Mouse (Mus musculus): ENCODE data around the gene Abcb1a.

Abcb1a gene

DNA sequence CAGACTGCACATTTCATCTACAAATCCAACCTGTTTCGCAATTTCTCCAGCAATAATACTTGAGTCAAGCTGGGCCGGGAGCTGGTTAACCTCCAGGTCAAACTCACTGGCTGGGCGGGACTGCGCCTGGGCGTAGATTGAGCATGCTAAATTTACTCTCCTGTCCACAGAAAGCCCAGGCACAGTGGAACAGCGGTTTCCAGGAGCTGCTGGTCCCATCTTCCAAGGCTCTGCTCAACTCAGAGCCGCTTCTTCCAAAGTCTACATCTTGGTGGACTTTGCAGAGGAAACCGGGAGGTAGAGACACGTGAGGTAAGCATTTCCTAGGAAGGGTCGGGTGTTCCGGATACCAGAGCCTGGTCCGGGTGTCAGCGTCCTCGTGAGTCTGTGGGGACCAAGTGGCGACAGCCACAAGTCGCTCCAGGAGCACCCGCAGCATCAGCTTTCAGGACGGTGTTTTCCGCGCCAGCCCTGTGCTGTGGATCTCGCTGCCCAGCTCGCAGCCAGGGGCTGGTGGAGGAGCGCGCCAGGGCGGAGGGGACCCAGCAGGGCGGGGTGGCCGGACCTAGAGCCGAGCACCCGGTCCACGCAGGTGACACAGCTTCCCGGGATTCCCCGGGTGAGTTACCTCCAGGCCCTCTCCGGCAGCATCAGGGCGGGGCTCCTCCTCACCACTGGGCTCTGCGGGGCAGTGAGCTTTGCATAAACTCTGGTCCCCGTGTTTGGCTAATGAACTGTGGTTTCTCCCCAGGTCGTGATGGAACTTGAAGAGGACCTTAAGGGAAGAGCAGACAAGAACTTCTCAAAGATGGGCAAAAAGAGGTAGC lies at the start of gene Abcb1a:
Gene Abcb1a (plus strand): TSS at position 167 of the 827 bp plus-strand sequence.
- peak; percentile 26 for DNase-seq (ENCODE audit: low read depth, low spot score)

DNA sequence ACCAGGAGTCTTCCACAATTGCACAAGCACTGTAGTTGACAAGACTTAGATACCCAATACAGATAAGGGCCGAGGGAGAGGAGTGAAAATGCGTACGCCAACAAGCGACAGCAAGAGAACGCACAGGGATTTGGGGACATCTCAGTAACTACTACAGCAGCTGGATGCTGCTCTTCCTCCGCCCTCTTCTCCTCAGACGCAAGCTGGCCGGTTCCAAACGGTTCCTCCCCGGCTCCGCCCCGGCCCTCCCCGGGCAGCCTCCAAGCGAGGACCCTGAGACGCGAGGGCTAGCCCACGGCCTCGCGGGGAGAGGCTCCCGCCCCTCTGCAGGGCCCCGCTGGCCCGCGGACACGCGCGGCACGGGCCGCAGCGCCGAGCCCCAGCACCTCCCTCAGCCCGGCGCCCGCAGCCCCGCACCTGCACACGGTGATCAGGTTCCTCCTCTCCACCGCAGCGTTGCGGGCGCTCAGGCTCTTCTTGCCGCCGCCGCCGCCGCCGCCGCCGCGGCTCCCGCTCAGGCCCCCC lies 37.7 kb upstream of the Abcb1a start:
- peak; percentile 34 for DNase-seq (ENCODE audit: low read depth, low spot score)

DNA sequence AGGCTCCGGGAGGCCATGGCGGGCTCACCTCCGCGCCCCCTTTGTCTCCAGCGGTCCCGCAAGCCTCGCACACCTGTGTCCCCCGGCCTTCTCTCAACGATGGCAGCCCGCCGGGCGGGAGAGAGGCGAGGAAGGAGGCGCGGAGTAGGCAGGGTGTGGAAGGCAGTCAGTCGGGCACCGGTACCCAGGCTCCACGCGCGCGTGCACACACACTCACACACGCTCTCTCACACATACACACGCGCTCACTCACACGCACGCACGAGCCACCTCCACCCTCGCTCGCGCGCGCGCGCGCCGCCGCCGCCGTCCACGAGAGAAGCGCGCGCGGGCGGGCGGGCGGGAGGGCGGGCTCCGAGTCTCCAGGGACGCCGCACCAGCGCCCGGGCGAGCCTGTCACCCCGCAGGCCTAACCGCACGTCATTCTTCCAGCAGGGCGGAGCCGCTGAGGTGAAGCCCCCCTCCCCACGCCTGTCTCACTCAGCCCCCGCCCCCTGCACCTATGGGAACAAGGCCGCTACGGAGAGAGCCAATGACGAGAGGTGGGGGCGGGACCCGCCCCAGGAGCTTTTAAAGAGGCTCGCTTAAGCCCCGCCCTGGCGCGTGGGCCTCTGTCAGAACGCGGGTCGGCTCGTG lies 37.2 kb upstream of the Abcb1a start, which contains the start of gene Rundc3b:
Gene Rundc3b (minus strand): TSS at position 357 of the 636 bp plus-strand sequence.
- peak; percentile 94 for DNase-seq (ENCODE audit: low read depth, low spot score)

DNA sequence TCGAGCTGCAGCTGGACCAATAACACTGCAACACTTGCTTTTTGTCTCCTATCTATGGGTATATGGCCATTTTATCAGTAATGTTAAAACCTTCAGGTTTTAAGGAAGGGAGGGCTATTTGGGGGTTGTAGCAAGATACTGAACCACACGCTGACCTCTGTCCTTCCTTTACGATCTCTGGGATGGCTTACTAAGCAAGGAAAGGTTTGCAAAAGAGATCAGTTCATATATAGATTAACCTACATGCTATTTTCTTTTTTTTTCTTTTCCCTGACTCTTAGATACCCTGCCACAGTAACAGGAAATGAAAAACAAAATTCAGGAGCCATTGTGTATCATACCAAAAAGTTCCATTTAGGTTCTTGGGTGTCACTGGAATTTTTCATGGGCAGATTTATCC lies 27.0 kb upstream of the Abcb1a start:
- no peak for DNase-seq (ENCODE audit: low read depth, low spot score)

DNA sequence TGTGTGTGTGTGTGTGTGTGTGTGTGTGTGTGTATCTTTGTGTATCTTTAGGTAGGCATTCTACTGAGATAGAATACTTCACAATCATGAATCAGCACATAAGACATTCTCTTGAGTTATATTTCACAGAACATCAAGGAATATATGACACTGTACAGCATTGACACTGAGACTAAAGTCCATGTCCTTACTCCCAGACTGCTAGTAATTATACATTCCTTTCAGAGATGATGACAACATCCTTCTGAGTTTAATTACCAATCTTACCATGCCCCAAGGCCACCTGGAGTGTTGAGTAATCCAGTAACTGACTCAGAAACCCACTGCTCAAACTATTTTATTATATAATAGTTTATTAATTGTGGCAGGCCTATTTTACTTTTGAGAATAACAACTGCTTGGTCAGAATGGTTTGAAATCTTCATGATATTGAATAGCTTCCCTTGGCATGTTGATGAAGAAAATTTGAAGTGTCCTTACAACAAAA lies 25.3 kb upstream of the Abcb1a start:
- no peak for DNase-seq (ENCODE audit: low read depth, low spot score)

DNA sequence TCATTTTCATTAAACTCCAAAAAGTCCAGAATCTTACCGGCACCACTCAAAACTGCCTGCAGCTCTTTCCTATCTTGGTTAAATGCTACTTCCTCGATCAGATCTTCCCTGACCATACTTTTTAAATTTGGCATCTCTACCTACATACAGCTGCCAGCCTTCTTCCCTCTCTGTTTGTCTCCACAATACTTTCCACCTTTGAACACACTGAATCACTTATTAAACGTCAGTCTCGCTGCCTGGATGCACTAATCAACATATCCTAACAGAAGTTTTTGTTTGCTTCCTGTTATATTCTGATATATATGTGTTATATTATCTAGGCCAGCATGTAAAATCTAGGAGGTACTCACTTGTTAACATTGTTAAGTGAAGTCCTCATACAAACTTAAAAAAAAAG lies 11.6 kb upstream of the Abcb1a start:
- DNase-seq (ENCODE audit: low read depth, low spot score) = no peak

DNA sequence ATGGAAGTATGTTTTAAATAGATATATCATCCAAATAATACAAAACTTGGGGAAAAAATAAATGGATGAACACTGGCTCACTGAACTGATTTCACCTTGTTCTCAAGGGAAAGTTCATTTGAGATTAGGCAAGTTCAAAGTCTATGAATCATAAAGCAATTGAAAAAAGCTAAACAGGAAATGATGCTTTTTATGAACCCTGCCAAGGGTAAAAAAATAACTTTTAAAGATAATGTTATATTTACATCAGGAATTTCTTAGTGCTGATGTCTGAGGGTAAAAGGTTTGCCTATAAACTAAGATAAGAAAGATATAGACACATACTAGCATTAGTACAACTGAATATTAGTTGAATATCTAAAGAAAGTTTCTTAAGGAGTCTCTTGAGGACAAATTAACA lies 11.1 kb upstream of the Abcb1a start:
- no peak for DNase-seq (ENCODE audit: low read depth, low spot score)

DNA sequence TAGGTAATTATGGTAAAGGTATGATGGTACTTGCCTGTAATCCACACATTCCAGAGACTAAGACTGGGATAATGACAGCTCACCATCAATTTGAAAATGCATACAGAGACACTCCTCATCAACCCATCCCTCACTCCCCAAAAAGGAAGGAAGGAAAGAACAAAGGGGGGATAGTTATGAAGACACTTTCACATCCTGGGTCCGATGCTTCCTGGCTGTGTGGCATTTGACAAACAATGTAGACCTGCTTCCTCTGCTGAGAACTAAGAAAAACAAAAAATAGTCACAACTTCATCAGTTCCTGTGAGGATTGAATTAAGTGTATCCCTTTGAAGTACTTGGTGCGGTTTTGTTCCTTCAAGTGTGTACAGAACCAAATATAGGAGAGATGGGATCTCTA lies 7.8 kb upstream of the Abcb1a start:
- DNase-seq (ENCODE audit: low read depth, low spot score) = no peak

DNA sequence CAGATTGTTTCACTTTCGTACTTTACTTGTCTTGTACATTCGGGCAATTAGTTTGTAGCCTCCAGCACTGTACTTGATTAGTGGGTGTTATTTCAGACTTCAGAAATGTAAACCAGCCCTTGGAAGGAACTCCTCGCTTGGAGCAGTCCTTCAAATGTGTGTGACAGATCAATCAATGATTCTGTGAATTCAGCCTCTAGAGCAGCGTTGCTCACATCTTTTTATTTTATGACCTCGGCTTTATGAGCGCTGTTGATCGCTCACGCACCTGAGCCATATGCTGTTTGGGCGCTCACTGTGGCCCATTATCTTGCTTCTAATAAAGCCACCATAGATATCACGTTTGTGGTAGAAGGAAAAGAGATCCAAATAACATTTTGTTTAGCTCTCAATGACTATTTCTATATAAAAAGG lies 868 bp downstream of the Abcb1a start:
- DNase-seq (ENCODE audit: low read depth, low spot score) = no peak

DNA sequence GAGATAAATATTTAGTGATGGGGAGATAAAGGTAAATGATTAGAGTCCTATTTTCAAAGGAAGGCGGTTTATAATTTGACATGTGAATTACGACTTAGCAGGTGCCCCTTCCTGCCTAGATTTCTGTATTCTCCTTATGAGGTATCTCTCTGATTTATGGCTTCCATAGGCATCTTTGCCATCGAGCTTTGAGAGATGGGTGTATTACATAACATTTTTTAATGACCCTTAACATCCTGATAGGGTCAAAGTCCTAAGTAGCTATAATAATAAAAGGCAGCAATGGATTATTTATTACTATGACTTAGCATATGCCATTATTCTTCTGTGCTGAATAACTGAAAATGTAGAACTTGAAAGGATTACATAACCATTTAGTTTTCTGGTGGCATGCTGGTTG lies 4.8 kb downstream of the Abcb1a start:
- no peak for DNase-seq (ENCODE audit: low read depth, low spot score)

DNA sequence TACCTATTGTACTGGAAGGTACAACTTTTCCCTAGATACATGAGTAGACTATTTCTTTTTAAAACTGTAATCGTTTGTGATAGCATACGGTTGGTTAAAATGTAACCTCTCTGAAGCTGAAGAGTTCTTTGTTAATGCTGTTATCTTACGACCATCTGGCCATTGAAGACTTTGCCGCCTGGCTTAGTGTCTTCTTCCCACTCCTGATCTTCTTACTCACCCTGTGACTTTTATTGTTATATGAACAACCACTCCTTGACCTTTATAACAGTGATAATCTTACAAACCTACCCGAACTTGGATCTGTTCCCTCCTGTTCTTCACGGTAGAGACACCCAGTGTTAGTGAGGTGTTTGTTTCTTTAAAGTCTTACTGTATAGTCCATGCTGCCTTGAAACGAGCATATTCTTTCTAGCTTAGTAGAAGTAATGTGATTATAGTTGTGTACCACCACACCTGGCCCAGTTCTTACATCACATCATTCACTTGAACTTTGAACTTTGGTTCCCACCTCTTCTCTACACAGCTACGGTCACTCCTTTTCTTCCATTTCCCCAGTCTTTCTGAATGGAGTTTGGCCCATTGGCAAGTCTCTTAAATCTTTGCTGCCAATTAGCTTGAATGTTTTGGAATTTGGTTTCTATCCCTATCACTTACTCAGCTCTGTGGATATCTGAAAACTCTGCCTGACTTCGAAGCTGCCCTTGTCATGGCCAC lies 8.0 kb downstream of the Abcb1a start:
- no peak for DNase-seq (ENCODE audit: low read depth, low spot score)

DNA sequence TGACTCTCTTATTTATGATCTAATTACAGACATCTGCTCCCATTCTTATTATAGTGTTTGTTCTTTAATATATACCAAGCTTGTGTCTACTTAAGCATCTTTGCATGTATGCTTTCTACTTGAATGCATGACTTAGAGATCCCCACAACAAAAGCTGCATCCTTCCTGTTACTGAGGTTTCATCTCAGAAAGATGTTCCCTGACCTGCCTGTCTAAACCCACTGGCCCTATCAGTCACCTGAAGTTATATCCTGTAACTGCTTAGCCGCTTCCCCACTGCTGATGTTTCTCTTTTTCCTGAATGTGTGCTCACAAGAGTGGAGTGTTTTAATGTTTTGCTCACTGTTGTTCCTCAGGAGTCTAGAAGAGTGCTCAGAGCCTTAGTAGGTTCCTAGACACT lies 9.7 kb downstream of the Abcb1a start:
- no peak for DNase-seq (ENCODE audit: low read depth, low spot score)

DNA sequence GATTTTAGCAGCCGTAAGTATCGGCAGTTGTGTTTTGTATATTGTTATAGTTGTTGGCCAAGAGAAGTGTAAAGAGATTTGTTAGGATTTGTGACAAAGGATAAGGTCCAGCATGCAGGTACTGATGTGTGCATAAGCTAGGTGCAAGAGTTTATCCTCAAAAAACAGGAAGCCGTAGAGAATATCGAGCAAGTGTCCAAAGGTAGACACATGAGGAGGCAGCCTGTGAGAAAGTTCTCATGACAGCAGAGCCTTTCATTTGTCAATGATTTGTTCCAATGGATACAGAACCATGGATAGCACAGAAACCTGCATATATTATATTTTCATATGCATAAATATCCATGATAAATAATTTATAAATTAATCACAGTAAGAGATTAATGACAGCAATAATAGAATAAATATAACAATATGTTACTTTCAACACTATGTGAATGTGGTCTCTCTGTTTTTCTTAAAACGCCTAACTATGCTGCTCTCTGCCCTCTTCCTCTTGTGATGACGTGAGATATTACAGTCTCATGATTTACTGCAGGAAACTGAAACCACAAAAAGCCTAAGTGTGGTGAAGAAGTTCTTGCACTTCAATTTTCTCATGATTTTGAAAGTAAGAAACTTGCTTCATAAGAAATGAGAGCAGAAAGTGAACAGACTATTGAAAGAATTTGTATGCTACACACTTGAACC lies 15.5 kb downstream of the Abcb1a start:
- no peak for DNase-seq (ENCODE audit: low read depth, low spot score)

DNA sequence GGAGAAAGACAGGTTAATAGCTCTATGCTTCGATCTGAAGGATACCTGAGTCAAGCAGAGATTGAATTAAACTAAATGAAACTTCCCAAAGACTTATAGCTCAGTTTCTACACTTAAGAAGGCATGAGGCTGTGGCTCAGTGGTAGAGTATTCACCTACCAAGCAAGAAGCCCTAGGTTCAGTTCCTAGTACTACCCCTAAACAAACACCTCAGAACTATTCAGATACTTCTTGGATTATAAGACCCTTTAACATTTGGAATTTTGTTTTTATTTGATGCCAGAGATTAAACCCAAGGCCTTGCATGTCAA lies 16.0 kb downstream of the Abcb1a start:
- DNase-seq (ENCODE audit: low read depth, low spot score) = no peak

DNA sequence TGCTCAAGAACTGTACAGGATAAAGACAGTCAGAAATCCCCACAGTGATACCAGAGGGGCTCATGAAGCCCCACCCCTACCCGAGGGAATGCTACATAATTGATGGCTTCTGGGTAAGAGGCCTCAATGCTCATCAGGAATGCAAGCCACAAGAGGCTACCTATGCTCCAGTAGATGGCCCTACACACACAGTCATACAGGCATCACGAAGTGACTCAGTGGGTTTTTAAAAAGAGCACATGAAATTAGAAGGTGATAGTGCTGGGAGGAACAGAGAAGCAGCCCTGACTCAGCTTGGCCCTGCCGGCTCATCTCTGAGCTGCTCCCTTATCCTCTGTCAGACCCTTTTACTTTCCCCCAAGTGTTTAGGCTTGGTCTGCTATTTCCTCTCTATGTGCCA lies 21.3 kb downstream of the Abcb1a start:
- no peak for DNase-seq (ENCODE audit: low read depth, low spot score)

DNA sequence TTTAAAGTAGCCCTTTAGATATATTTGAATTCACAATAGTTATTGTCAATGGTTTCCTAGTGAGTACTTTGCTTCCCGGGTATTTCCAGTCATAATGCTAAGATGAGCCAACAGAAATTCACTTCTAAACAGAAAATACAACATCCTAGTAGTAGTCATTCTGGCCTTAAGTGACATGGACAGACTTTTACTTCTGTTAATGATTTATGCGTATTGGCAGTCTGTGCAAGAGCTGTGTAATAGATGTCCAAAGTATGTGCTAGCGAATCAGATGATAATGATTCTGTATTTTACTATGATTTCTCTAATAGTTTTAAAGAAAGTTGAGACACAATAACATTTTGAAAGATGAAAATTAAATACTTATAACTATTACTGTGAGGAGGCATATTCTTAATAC lies 23.8 kb downstream of the Abcb1a start:
- DNase-seq (ENCODE audit: low read depth, low spot score) = no peak

DNA sequence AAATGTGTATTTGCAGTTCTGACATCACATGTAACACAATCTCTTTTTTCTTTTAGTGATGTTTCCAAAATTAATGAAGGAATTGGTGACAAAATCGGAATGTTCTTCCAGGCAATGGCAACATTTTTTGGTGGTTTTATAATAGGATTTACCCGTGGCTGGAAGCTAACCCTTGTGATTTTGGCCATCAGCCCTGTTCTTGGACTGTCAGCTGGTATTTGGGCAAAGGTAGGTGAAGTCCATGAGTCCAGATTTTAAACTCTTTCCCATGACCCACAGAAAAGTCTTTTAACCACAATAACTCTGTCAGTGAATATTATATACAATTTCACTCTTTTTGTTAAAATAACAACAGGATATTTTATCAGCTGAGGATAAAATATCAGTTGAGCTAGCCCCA lies 26.2 kb downstream of the Abcb1a start:
- no peak for DNase-seq (ENCODE audit: low read depth, low spot score)

DNA sequence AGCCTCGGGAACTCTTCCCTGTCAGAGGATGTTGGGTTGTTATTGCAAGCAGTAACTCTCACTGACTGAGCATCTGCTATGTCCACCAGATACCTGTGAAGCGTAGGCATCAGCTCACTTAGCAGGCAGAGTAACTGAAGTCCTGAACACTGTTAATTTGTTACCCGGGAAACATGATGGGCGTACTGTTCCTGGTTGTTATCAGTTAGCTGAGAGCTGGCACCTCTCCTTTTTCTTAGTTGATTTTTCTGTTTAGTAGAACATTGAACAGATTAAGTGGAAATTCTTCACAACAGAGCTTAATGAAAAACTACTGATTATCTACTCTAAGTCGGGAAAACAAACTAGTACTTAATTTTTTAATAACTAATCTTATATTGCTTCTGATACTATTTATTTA lies 27.7 kb downstream of the Abcb1a start:
- DNase-seq (ENCODE audit: low read depth, low spot score) = no peak

DNA sequence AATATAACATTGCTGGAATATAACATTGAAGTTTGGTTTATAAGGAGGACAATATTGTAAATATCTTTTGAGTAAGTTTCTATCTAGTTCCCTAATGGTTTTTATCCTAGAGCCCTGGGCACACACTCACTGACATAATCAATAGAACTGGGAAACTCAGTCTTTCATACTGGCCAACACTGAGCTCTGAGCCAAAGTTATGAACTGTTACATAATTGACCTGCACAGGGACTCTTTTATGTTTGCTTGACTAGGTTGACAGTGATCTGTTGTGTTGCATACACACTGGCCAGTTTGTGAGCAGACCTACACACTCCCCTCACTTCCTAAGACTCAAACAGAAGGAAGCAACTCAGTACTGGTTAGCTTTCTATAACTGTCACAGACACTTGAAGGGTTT lies 56.2 kb downstream of the Abcb1a start:
- DNase-seq (ENCODE audit: low read depth, low spot score) = no peak

DNA sequence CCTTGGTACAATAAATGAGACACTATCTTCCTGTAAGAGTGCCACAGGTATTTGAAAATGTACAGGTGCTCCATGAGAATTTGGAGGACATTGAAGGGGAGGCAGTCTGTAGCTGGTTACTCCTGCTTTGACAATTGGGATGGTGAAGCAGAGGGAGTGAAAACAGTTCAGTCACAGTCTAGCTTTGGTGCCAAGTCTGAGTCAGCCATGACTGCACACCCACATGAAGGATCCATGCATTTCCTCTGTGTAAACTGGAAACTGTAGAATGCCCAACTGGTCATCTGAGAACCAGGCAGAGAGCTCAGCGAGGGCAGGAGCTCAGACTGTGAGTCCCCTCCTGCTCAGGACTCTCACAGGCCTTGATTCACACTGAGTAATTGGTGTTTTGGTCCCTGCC lies 59.7 kb downstream of the Abcb1a start:
- DNase-seq (ENCODE audit: low read depth, low spot score) = no peak

DNA sequence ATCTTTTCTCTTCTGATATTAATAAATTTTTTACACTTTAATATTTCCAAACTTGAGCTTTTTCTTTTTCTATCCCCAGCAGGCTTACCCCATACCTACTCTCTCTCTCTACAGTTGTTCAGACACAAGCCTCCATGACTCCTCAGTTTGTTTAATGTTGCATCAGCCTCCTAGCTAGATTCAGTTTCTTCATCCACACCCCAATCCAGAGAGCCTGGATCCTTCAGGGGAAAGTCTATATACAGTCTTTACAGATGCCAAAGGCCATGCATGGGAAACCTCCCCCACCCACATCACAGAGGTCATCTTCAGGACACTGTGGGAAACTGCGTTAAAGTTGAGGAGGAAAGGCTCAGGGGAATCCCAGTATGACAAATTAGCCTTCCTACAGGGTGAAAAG lies 62.3 kb downstream of the Abcb1a start:
- no peak for DNase-seq (ENCODE audit: low read depth, low spot score)

DNA sequence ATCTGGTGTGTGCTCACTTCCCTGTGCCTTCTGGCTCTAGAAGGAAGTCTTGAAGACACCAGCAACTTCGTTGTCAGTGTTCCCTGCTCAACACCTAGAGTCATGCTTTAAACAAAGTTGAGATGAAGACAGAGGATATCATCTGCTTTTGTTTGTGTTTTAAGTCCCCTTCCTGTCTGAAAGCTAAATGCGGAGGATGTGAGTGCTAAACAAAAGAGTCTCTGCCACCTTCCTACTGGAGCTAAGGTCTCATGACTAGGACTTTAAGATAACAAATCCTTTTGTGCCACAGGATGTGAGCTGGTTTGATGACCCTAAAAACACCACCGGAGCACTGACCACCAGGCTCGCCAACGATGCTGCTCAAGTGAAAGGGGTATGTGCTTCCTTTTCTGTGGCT lies 63.0 kb downstream of the Abcb1a start:
- no peak for DNase-seq (ENCODE audit: low read depth, low spot score)
